Mouse (Mus musculus): ENCODE results near the gene Yjefn3. TPM values are rescaled to one million over a fixed set of nuclear protein-coding genes. Genes with fewer than 3 reads are reported as not detected.
"Not testable (repeated sequence)": the region's sequence is repeated elsewhere in the genome, so short reads cannot be mapped to it uniquely, and the experiment has no call there.

The Yjefn3 gene
- 1 to 10 TPM; 9.0 to 9.5 TPM for total RNA-seq (2021)
- long read RNA-seq, experiment 1, partial matches to known transcripts: 1 of 16 reads
- long read RNA-seq, experiment 1, other reads (novel, unspliced or antisense): 15 of 16 reads
- long read RNA-seq, experiment 2, partial matches to known transcripts: 0 of 16 reads
- long read RNA-seq, experiment 2, other reads (novel, unspliced or antisense): 16 of 16 reads

- peak; percentile 54 for DNase-seq
These were observed at the start of gene Yjefn3, which contains the start of the genes Tssk6 and Ndufa13 for GRCm38 (mm10) chr8:69902163-69903062. Gene Yjefn3, minus strand, starts transcription at chr8:69902712. Gene Tssk6, plus strand, starts transcription at chr8:69902184. Gene Ndufa13, minus strand, starts transcription at chr8:69902558.

GRCm38 (mm10) chr8:69950300-69950699, 47.8 kb upstream of the Yjefn3 start:
- no peak for DNase-seq

- not testable (repeated sequence) for DNase-seq
These were observed 40.0 kb upstream of the Yjefn3 start for GRCm38 (mm10) chr8:69942495-69942894.

GRCm38 (mm10) chr8:69940386-69940785, 37.9 kb upstream of the Yjefn3 start:
- DNase-seq: no peak

GRCm38 (mm10) chr8:69939633-69940032, 37.1 kb upstream of the Yjefn3 start:
- peak; percentile 36 for DNase-seq

- no peak for DNase-seq
These were observed 35.9 kb upstream of the Yjefn3 start for GRCm38 (mm10) chr8:69938245-69938982.

GRCm38 (mm10) chr8:69937466-69937865, 35.0 kb upstream of the Yjefn3 start:
- no peak for DNase-seq

- no peak for DNase-seq
These were observed 33.7 kb upstream of the Yjefn3 start for GRCm38 (mm10) chr8:69936050-69936794.

- DNase-seq: no peak
These were observed 32.9 kb upstream of the Yjefn3 start for GRCm38 (mm10) chr8:69935431-69935830.

GRCm38 (mm10) chr8:69934582-69934981, 32.1 kb upstream of the Yjefn3 start:
- no peak for DNase-seq

- DNase-seq: no peak
These were observed 31.3 kb upstream of the Yjefn3 start for GRCm38 (mm10) chr8:69933811-69934210.

- DNase-seq: no peak
These were observed 24.4 kb upstream of the Yjefn3 start for GRCm38 (mm10) chr8:69926901-69927300.

- DNase-seq: no peak
These were observed 21.5 kb upstream of the Yjefn3 start for GRCm38 (mm10) chr8:69923986-69924385.

GRCm38 (mm10) chr8:69921141-69921540, 18.6 kb upstream of the Yjefn3 start:
- no peak for DNase-seq

GRCm38 (mm10) chr8:69919876-69920662, 17.6 kb upstream of the Yjefn3 start:
- no peak for DNase-seq

- peak; percentile 59 for DNase-seq
These were observed 16.5 kb upstream of the Yjefn3 start for GRCm38 (mm10) chr8:69919010-69919409.

GRCm38 (mm10) chr8:69918506-69918905, 16.0 kb upstream of the Yjefn3 start:
- no peak for DNase-seq

- no peak for DNase-seq
These were observed 13.2 kb upstream of the Yjefn3 start for GRCm38 (mm10) chr8:69915748-69916147.

GRCm38 (mm10) chr8:69914526-69914925, 12.0 kb upstream of the Yjefn3 start:
- no peak for DNase-seq

- DNase-seq: no peak
These were observed 10.1 kb upstream of the Yjefn3 start for GRCm38 (mm10) chr8:69912478-69913074.

- no peak for DNase-seq
These were observed 9.4 kb upstream of the Yjefn3 start for GRCm38 (mm10) chr8:69911917-69912316.
